Mouse (Mus musculus) kidney, postnatal 25 days (tissue): Measurements from ENCODE around the gene Mapkap1.
"Not testable (repeated sequence)": the region's sequence is repeated elsewhere in the genome, so short reads cannot be mapped to it uniquely, and the experiment has no call there.

Source experiments
- DNase-seq, 2 experiments: peaks; one replicate each; pipeline ENCODE4 v3.0.0; 2021; ENCODE audit warnings: mixed read lengths in 2 of 2

The Mapkap1 gene

GRCm38 (mm10) chr2:34432887-34433286 is 26.3 kb downstream of the Mapkap1 start:
- not testable (repeated sequence) for DNase-seq

GRCm38 (mm10) chr2:34436321-34436720 is 29.8 kb downstream of the Mapkap1 start:
- DNase-seq, result no peak

- no peak for DNase-seq
These were observed 42.2 kb downstream of the Mapkap1 start for GRCm38 (mm10) chr2:34448756-34449155.

- DNase-seq, result no peak
These were observed 55.9 kb downstream of the Mapkap1 start for GRCm38 (mm10) chr2:34462490-34462889.

- no peak for DNase-seq
These were observed 62.1 kb downstream of the Mapkap1 start for GRCm38 (mm10) chr2:34468559-34469141.

- no peak for DNase-seq
These were observed 62.8 kb downstream of the Mapkap1 start for GRCm38 (mm10) chr2:34469324-34469723.

- no peak for DNase-seq
These were observed 67.2 kb downstream of the Mapkap1 start for GRCm38 (mm10) chr2:34473775-34474174.

GRCm38 (mm10) chr2:34481401-34481800 is 74.8 kb downstream of the Mapkap1 start:
- peak in 1 of 2 experiments; percentile 27 for DNase-seq

- no peak for DNase-seq
These were observed 75.5 kb downstream of the Mapkap1 start for GRCm38 (mm10) chr2:34482102-34482501.

- peak in 1 of 2 experiments; percentile 3 for DNase-seq
These were observed 76.0 kb downstream of the Mapkap1 start for GRCm38 (mm10) chr2:34482531-34482930.

- no peak for DNase-seq
These were observed 80.7 kb downstream of the Mapkap1 start for GRCm38 (mm10) chr2:34487281-34487680.

- no peak for DNase-seq
These were observed 97.6 kb downstream of the Mapkap1 start for GRCm38 (mm10) chr2:34503975-34504730.

GRCm38 (mm10) chr2:34506162-34506561 is 99.6 kb downstream of the Mapkap1 start:
- not testable (repeated sequence) for DNase-seq

- DNase-seq, result no peak
These were observed 103.3 kb downstream of the Mapkap1 start for GRCm38 (mm10) chr2:34509856-34510255.

GRCm38 (mm10) chr2:34515263-34515662 is 108.7 kb downstream of the Mapkap1 start:
- no peak for DNase-seq

- no peak for DNase-seq
These were observed 111.5 kb downstream of the Mapkap1 start for GRCm38 (mm10) chr2:34518083-34518482.

GRCm38 (mm10) chr2:34518526-34518925 is 112.0 kb downstream of the Mapkap1 start:
- no peak for DNase-seq

- DNase-seq, result peak; percentile 56 to 76
These were observed 113.0 kb downstream of the Mapkap1 start for GRCm38 (mm10) chr2:34519525-34519924.

GRCm38 (mm10) chr2:34521384-34521783 is 114.8 kb downstream of the Mapkap1 start:
- DNase-seq, result no peak

- DNase-seq, result no peak
These were observed 120.2 kb downstream of the Mapkap1 start for GRCm38 (mm10) chr2:34526527-34527371.

GRCm38 (mm10) chr2:34528491-34528890 is 121.9 kb downstream of the Mapkap1 start:
- no peak for DNase-seq

- DNase-seq, result peak in 1 of 2 experiments; percentile 18
These were observed 123.5 kb downstream of the Mapkap1 start for GRCm38 (mm10) chr2:34530042-34530441.

- DNase-seq, result no peak
These were observed 125.3 kb downstream of the Mapkap1 start for GRCm38 (mm10) chr2:34531801-34532298.
